Mouse (Mus musculus) liver, embryonic 13.5 days (tissue): ENCODE measurements around the gene Cryga. TPM values are rescaled to one million over a fixed set of nuclear protein-coding genes. Genes with fewer than 3 reads are reported as not detected.

Experiments
- polyA plus RNA-seq: library from polyadenylated mRNA; unstranded; fragments of >200 nt; fragmentation: Nextera tagmentation; extraction: Ambion mirVana; gene quantifications from 2 replicates; pipeline ENCODE4 v1.2.1, GENCODE M21; 2015

The Cryga gene
- polyA plus RNA-seq, 1 experiment from 2014 or later, result not detected

Other genes starting within 250 kb of the Cryga start
- 2.0 and 2.1 TPM in 2 replicates for gene Plekhm3, start 146.5 kb downstream of the Cryga start, polyA plus RNA-seq
- gene Akr1cl, start 70.6 kb downstream of the Cryga start, polyA plus RNA-seq, result not detected in 2 replicates
- not detected in 2 replicates for gene Cryge, start 52.2 kb downstream of the Cryga start, polyA plus RNA-seq
- gene Crygd, start 39.9 kb downstream of the Cryga start, polyA plus RNA-seq, result not detected in 2 replicates
- not detected in 2 replicates for gene Crygc, start 29.7 kb downstream of the Cryga start, polyA plus RNA-seq
- gene Crygb, start 21.1 kb downstream of the Cryga start, polyA plus RNA-seq, result not detected in 2 replicates
- not detected in 2 replicates for gene Gm28845, start 16.2 kb upstream of the Cryga start, polyA plus RNA-seq
- gene D630023F18Rik, start 19.8 kb upstream of the Cryga start, polyA plus RNA-seq, result 0.29 and 0.45 TPM in 2 replicates
- 83.9 and 100 TPM in 2 replicates for gene Idh1, start 83.1 kb upstream of the Cryga start, polyA plus RNA-seq
- gene Pikfyve, start 83.3 kb upstream of the Cryga start, polyA plus RNA-seq, result 4.1 and 6.1 TPM in 2 replicates
- gene Pth2r, start 178.7 kb upstream of the Cryga start, polyA plus RNA-seq, result not detected in 2 replicates